Mouse (Mus musculus): ENCODE measurements around the gene Cstf3. TPM values are rescaled to one million over a fixed set of nuclear protein-coding genes. Genes with fewer than 3 reads are reported as not detected.
A peak's percentile ranks its signal among the peaks of the same experiment; 100 is the strongest.

Gene Cstf3
- total and polyA plus RNA-seq, 2 experiments from 2014 or later: 6.4 to 37.3 TPM

DNA sequence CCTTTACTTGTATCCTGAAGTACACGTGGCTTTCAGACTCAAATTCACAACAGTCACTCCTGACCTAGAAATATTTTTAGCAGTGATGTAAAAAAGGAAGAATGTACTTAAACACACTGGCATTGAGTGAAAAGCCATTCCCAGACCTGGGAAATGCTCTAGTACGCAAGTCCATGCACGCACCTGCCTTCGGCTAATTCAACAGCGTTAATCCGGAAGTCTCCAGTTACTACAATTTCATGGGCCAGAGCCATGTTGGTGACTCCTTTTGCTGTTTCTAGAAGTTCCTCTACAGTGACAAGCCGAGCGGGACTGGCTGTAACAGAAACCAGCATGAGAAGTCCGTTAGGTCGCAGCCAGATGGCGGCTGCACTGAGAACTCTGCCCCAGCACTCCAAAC, 109.3 kb downstream of the Cstf3 start:
- no peak for DNase-seq (ENCODE audit: low spot score)
- no peaks in the 10 kb centered on the region for H3K36me3 ChIP-seq (replicated peaks; ENCODE audit: control insufficient read depth, insufficient read depth, low read length)
- no peak overlapping the region for H3K4me3 ChIP-seq (ENCODE audit: low read depth, low read length)
- TF ChIP-seq CTCF (IDR thresholded peaks at IDR 0.05; ENCODE audit: low read depth): no peak
- WGBS: 76% methylated on average over 11 of the region's 11 CpGs
- H3K27ac ChIP-seq (ENCODE audit: low read depth): no peak overlapping the region
- H3K4me1 ChIP-seq (ENCODE audit: control insufficient read depth, insufficient read depth): no peaks in the 10 kb centered on the region
- no peaks in the 10 kb centered on the region for H3K27me3 ChIP-seq (ENCODE audit: control insufficient read depth, insufficient read depth, low read length)
- ATAC-seq (ENCODE audit: insufficient read depth, low read depth): no peak
- H3K4me2 ChIP-seq (ENCODE audit: low read depth, low read length): no peak overlapping the region
- no peak overlapping the region for H3K9ac ChIP-seq (replicated peaks; ENCODE audit: low read depth, low read length)
- H3K9me3 ChIP-seq (replicated peaks; ENCODE audit: control insufficient read depth, low read length): no peaks in the 10 kb centered on the region

DNA sequence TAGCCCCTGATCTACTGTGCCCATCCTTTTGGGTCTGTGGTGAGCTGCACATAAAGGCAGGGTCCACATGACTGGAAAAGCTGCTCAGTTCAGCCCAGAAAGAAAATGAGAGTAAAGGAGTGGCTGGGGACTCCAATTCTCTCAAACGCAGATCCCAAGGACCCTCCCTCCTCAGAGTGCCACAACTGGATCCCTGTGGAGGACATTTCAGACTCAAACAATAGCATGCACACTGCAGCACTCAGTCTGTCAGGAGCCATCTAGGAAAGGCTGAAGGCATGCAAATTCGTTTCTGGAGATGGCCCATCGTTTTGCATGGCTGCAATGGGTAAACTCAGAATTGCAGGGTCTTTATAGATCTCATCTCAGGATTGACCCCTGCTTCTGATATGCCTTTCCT, 112.8 kb downstream of the Cstf3 start:
- DNase-seq (ENCODE audit: low spot score): no peak
- H3K4me1 ChIP-seq (ENCODE audit: control insufficient read depth, insufficient read depth): no peaks in the 10 kb centered on the region
- H3K36me3 ChIP-seq (replicated peaks; ENCODE audit: control insufficient read depth, insufficient read depth, low read length): no peaks in the 10 kb centered on the region; the same call in 1 of the 2 replicates
- ATAC-seq (ENCODE audit: insufficient read depth, low read depth): no peak
- H3K27me3 ChIP-seq (ENCODE audit: control insufficient read depth, insufficient read depth, low read length): no peaks in the 10 kb centered on the region
- H3K9ac ChIP-seq (replicated peaks; ENCODE audit: low read depth, low read length): no peak overlapping the region
- H3K4me3 ChIP-seq (ENCODE audit: low read depth, low read length): no peak overlapping the region
- no peak overlapping the region for H3K4me2 ChIP-seq (ENCODE audit: low read depth, low read length)
- H3K9me3 ChIP-seq (replicated peaks; ENCODE audit: control insufficient read depth, low read length): no peaks in the 10 kb centered on the region
- 84% methylated on average over 3 of the region's 3 CpGs for WGBS
- TF ChIP-seq EP300 (IDR thresholded peaks at IDR 0.05; ENCODE audit: low read depth): no peak
- no peak for TF ChIP-seq CTCF (IDR thresholded peaks at IDR 0.05; ENCODE audit: low read depth)
- no peak overlapping the region for H3K27ac ChIP-seq (ENCODE audit: low read depth)

- Histone ChIP-seq H3K9ac (replicated peaks; ENCODE audit: low read depth, low read length) (no peak overlapping the region), H3K36me3 (replicated peaks; ENCODE audit: control insufficient read depth, insufficient read depth, low read length) (no peaks in the 10 kb centered on the region; the same call in 1 of the 2 replicates), H3K9me3 (replicated peaks; ENCODE audit: control insufficient read depth, low read length) (no peaks in the 10 kb centered on the region), H3K4me1 (ENCODE audit: control insufficient read depth, insufficient read depth) (no peaks in the 10 kb centered on the region), H3K4me3 (ENCODE audit: low read depth, low read length) (no peak overlapping the region), H3K27ac (ENCODE audit: low read depth) (no peak overlapping the region), H3K4me2 (ENCODE audit: low read depth, low read length) (no peak overlapping the region), H3K27me3 (ENCODE audit: control insufficient read depth, insufficient read depth, low read length) (no peaks in the 10 kb centered on the region)
- no peak for DNase-seq (ENCODE audit: low spot score)
- WGBS: 79% methylated on average over 3 of the region's 3 CpGs
- ATAC-seq (ENCODE audit: insufficient read depth, low read depth): no peak
- no peak for TF ChIP-seq CTCF (IDR thresholded peaks at IDR 0.05; ENCODE audit: low read depth)
- TF ChIP-seq EP300 (IDR thresholded peaks at IDR 0.05; ENCODE audit: low read depth): no peak
Observed at GRCm38 (mm10) chr2:104704355-104704754, 114.0 kb downstream of the Cstf3 start.

GRCm38 (mm10) chr2:104709786-104710337, 119.5 kb downstream of the Cstf3 start:
- no peak for DNase-seq (ENCODE audit: low spot score)

DNA sequence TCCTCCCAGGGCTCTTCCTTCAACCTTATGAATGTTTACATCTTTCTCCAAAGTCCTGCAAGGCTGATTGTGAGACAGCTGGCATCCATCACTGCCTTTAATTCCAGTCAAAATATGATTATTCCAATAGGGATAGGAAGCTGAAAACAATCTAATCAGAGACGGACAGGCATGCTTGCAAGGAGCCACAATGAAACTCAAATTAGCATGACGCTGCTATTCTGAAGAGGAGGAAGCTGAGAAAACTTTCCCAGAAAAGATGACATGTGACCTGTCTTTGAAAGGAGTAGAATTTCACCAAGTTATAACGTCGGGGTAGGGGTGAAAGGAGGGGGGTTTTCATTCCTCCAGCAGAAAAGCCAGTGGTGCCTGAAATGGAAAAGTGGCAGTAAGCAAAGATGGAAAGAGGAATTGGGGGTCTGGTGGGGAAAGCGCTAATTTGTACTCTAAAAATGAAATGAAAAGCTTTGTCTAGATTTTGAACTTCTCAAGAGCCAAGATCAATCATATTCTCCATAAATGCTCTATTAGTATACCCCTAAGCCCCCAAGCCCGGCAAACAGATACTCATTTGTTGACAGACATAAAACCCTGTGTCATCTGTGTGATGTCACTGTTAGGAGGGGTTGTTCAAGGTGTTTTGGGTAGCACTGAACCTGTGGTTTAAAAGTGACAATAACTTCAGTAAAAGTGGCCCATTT, 120.5 kb downstream of the Cstf3 start:
- Histone ChIP-seq H3K4me2 (ENCODE audit: low read depth, low read length) (peak overlapping the region; percentile 76), H3K9me3 (replicated peaks; ENCODE audit: control insufficient read depth, low read length) (no peaks in the 10 kb centered on the region), H3K4me3 (ENCODE audit: low read depth, low read length) (peak overlapping the region; percentile 75; the same call in 1 of the 2 replicates), H3K9ac (replicated peaks; ENCODE audit: low read depth, low read length) (no peak overlapping the region), H3K4me1 (ENCODE audit: control insufficient read depth, insufficient read depth) (peaks cover 12% of the 10 kb centered on the region; the same call in 1 of the 2 replicates), H3K36me3 (replicated peaks; ENCODE audit: control insufficient read depth, insufficient read depth, low read length) (no peaks in the 10 kb centered on the region), H3K27me3 (ENCODE audit: control insufficient read depth, insufficient read depth, low read length) (no peaks in the 10 kb centered on the region), H3K27ac (ENCODE audit: low read depth) (no peak overlapping the region)
- ATAC-seq (ENCODE audit: insufficient read depth, low read depth) (no peak), DNase-seq (ENCODE audit: low spot score) (no peak)
- TF ChIP-seq EP300 (IDR thresholded peaks at IDR 0.05; ENCODE audit: low read depth): no peak
- TF ChIP-seq CTCF (IDR thresholded peaks at IDR 0.05; ENCODE audit: low read depth): no peak
- WGBS: 45% methylated on average over 6 of the region's 6 CpGs

More at GRCm38 (mm10) chr2:104709786-104710337, 119.5 kb downstream of the Cstf3 start:
- Histone ChIP-seq H3K9ac (replicated peaks; ENCODE audit: low read depth, low read length) (no peak overlapping the region), H3K4me1 (ENCODE audit: control insufficient read depth, insufficient read depth) (peaks cover 12% of the 10 kb centered on the region; the same call in 1 of the 2 replicates), H3K27me3 (ENCODE audit: control insufficient read depth, insufficient read depth, low read length) (no peaks in the 10 kb centered on the region), H3K9me3 (replicated peaks; ENCODE audit: control insufficient read depth, low read length) (no peaks in the 10 kb centered on the region), H3K4me2 (ENCODE audit: low read depth, low read length) (no peak overlapping the region), H3K27ac (ENCODE audit: low read depth) (no peak overlapping the region), H3K4me3 (ENCODE audit: low read depth, low read length) (no peak overlapping the region), H3K36me3 (replicated peaks; ENCODE audit: control insufficient read depth, insufficient read depth, low read length) (no peaks in the 10 kb centered on the region; the same call in 1 of the 2 replicates)
- no peak for ATAC-seq (ENCODE audit: insufficient read depth, low read depth)
- TF ChIP-seq CTCF (IDR thresholded peaks at IDR 0.05; ENCODE audit: low read depth) (no peak), EP300 (IDR thresholded peaks at IDR 0.05; ENCODE audit: low read depth) (no peak)
- 31% methylated on average over 6 of the region's 6 CpGs for WGBS

All from heart, postnatal 0 days (tissue).